Mouse (Mus musculus) 416B (cell line): ENCODE data around the gene Veph1.

Source experiments
- DNase-seq: peaks from one replicate; pipeline ENCODE4 v3.0.0; 2011; ENCODE audit warnings: low read depth

Gene Veph1

DNA sequence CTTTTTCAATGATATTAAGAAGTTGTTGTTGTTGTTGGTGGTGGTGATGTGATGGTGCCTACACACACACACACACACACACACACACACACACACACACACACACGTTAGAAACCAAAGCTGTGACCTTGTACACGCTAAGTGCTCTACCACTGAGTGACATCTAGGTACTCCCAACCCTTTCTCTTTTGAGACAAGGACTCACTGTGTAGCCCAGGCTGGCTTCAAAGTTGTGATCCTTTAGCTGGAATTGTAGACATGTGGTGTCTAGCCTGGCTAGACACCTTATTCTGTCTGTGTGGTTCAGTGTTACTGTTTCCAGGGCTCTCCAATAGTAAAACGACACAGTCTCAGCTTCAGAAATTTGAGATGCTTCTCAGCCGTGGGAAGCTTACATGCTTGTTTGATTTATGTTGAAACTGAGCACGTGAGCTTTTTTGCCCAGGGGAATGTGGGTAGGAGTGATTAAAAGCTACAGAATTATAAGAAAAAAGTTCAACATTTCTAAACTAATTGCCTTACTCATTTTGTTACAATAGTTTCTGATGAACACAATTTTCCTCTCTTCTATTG, 272.3 kb downstream of the Veph1 start:
- no peak for DNase-seq

DNA sequence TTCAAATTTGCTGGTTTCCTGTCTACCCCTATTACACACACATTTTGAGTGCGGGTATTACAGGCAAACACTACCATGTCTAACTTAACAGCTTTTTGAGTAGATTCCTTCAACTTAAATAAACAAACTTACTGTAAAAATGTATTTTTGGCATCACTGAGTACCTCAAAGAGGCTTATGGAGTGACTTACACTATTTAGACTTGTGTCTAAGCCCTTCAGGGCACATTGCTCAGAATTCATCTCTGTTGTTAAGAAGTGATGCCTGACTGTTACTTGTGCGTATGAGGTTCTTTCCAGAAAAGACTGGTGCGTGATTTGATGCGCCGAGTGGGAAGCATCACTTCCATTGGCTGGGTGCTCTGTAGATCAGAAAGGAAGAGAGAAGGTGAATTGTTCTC, 277.5 kb downstream of the Veph1 start:
- DNase-seq: no peak

DNA sequence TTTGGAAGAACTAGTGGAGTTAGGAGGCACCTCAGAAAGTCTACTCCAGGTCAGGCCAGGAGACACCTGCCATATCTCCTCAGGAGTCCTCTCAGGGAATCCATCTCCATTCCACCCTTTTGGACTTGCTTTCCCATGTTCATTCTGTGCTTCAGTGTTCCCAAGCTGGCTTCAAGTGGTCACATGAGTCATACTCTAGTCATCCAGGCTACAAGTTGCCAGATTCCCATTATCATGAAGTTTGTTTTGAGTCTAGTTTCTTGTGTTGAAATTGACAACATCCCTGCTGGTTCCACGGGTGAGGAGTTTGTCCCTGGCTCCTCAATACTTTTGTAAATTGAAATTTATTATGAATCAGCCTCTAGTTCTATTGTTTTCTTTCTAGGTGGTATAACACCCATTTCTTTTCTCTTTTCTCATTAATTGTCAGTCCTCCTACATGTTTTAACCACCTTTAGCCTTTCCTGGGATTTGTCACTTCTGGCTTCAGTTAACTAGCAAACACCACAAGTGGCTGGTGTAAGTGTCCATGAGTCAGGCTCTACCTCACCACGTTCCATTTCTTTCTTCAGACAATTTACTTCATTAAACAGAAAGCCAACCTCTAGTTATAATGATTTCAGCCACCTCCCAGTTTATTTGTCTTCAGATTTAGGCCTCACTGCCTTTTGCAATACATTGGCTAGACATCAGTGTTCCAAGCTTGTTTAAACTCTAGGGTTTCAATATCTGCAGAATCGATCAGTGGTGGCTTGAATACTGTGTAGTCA, 288.8 kb downstream of the Veph1 start:
- no peak for DNase-seq

DNA sequence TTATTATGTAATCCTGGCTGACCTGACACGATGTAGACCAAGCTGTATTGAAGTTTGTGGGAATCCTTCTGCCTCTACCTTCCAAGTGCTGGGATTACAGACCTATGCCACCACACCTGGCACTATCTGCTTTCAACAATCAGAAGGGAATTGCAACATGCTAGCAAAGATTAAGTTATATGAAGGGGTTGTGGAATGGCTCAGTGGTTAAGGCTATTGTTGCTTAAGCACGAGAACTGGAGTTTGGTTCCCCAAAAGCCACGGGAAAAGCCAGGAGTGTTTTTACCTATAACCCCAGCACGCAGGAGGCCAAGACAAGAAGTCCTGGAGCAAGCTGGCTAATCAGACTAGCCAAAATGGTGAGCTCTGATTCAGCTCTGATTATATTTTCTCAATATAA, 291.6 kb downstream of the Veph1 start:
- DNase-seq: no peak

DNA sequence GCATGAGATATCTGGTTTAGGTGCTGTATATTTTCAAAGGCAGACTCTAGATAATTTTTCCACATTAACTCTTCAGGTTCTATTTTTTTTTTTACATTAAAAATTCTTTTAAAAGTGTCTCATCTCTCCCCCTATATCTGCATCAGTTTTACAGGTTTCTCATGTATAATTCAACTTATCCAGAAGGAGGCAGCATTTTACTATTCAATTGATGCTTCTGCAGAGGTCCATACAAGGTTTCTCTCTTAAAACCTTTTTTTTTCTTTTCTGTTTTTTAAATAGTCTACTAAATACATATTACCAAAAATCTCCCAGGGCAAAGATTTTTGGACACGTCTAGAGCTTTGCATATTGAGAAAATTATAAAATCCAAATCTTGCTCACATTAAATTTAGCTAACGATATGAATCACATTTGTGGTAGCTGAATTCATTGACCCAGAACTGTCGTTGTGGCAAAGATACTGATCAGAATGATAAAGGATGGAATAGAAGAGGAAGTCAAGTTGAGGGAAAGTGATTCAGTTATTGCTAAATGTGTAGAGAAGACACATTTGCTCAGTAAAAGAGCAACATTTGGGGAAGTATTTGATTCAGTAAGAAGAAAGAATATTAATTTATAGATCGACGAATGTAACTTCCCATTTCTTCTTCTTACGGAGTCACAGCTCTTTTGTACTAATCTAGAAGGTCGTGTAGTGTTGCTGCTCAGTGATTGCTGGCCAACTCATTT, 292.3 kb downstream of the Veph1 start:
- peak; percentile 70 for DNase-seq
